Mouse (Mus musculus) limb, embryonic 14.5 days (tissue): ENCODE measurements around the gene Sapcd1. TPM values are rescaled to one million over a fixed set of nuclear protein-coding genes. Genes with fewer than 3 reads are reported as not detected.

Experiments used
- ATAC-seq: fragments of 200-750 bp; cut with Nextera tagmentation; 2 replicates; pipeline ENCODE4 v1.8.0; 2017; ENCODE audit warnings: low read depth, moderate number of reproducible peaks, moderate TSS enrichment; ENCODE audit not compliant: low FRiP score
- DNase-seq: peaks from one replicate; pipeline ENCODE4 v3.0.0-alpha.2; 2015; ENCODE audit warnings: low spot score
- H3K27ac ChIP-seq: fragments of 300-500 bp; sonication (generic); replicated peaks from 2 replicates; pipeline ENCODE4 v1.5.1; 2014; ENCODE audit warnings: low read depth, mild to moderate bottlenecking, low read length, moderate library complexity, mixed read lengths
- H3K27me3 ChIP-seq: fragments of 300-500 bp; sonication (generic); 2 replicates; pipeline ENCODE4 v1.6.1; 2014; ENCODE audit warnings: low read length, mixed read lengths; ENCODE audit not compliant: control insufficient read depth, insufficient read depth
- H3K36me3 ChIP-seq: fragments of 300-500 bp; sonication (generic); 2 replicates; pipeline ENCODE4 v1.6.1; 2014; ENCODE audit warnings: mild to moderate bottlenecking, low read length, moderate library complexity, mixed read lengths; ENCODE audit not compliant: control insufficient read depth, insufficient read depth
- H3K4me1 ChIP-seq: fragments of 300-500 bp; sonication (generic); 2 replicates; pipeline ENCODE4 v1.6.1; 2014; ENCODE audit warnings: antibody characterized with exemption, low read length, mixed read lengths; ENCODE audit not compliant: control insufficient read depth, insufficient read depth
- H3K4me2 ChIP-seq: fragments of 300-500 bp; sonication (generic); replicated peaks from 2 replicates; pipeline ENCODE4 v1.6.1; 2014; ENCODE audit warnings: low read depth, mild to moderate bottlenecking, low read length, moderate library complexity; ENCODE audit not compliant: severe bottlenecking
- H3K4me3 ChIP-seq: fragments of 300-500 bp; sonication (generic); replicated peaks from 2 replicates; pipeline ENCODE4 v1.5.1; 2014; ENCODE audit warnings: low read length
- H3K9ac ChIP-seq: fragments of 300-500 bp; sonication (generic); 2 replicates; pipeline ENCODE4 v1.6.1; 2014; ENCODE audit warnings: mild to moderate bottlenecking, low read depth, low read length, moderate library complexity; ENCODE audit not compliant: severe bottlenecking
- H3K9me3 ChIP-seq: fragments of 300-500 bp; sonication (generic); 2 replicates; pipeline ENCODE4 v1.6.1; 2016; ENCODE audit warnings: low read length; ENCODE audit not compliant: control insufficient read depth
- POLR2A ChIP-seq: fragments of 200-500 bp; IDR thresholded peaks from 2 replicates; pipeline ENCODE4 v1.8.0; 2012; ENCODE audit warnings: inconsistent platforms, mild to moderate bottlenecking, moderate library complexity, borderline replicate concordance; ENCODE audit not compliant: insufficient read depth, insufficient read length; ENCODE audit errors: extremely low read depth
- WGBS: fragments of 180-500 bp; shearing (Covaris S2); extraction: QIAGEN DNeasy Blood & Tissue Kit; methylation state at CpG from one replicate; pipeline ENCODE4 v1.1.7; 2014; 5-methylcytosine and 5-hydroxymethylcytosine counted together
- polyA plus RNA-seq, 2 experiments: library from polyadenylated mRNA; depleted of rRNA in 1 of 2; stranded (reverse) in 1 of 2; unstranded in 1 of 2; fragments of >200 nt; fragmentation: Nextera tagmentation in 1 of 2; extraction: Ambion mirVana in 1 of 2; gene quantifications; 2 replicates each; pipeline versions ENCODE4 v1.2.1 to v1.2.3; 2012 to 2014

Sapcd1 gene
- polyA plus RNA-seq, 2 experiments: 12.0 to 13.7 TPM

- 79% methylated on average over 5 of the region's 5 CpGs for WGBS
- H3K27ac ChIP-seq: peak overlapping the region; percentile 97
These were observed 21.2 kb upstream of the Sapcd1 start for GRCm38 (mm10) chr17:35048932-35049440.

GRCm38 (mm10) chr17:35048149-35048931 lies 20.5 kb upstream of the Sapcd1 start:
- Histone ChIP-seq H3K4me2 (0 out of 2 replicates have a peak overlapping the region, but pooled peaks have one; percentile 10), H3K27me3 (no peaks in the 10 kb centered on the region), H3K9me3 (no peaks in the 10 kb centered on the region), H3K36me3 (peaks cover 14% of the 10 kb centered on the region), H3K9ac (no peak overlapping the region; the same call in 1 of the 2 replicates), H3K27ac (peak overlapping the region; percentile 26), H3K4me3 (no peak overlapping the region), H3K4me1 (peaks cover 41% of the 10 kb centered on the region)
- TF ChIP-seq POLR2A: no peak
- ATAC-seq (no peak), DNase-seq (no peak)
- WGBS: 38% methylated on average over 11 of the region's 11 CpGs

More at GRCm38 (mm10) chr17:35048932-35049440, 21.2 kb upstream of the Sapcd1 start:
- Histone ChIP-seq H3K4me2 (peak overlapping the region; percentile 91), H3K36me3 (peaks cover 20% of the 10 kb centered on the region), H3K4me3 (peak overlapping the region; percentile 63), H3K9ac (no peak overlapping the region), H3K9me3 (no peaks in the 10 kb centered on the region), H3K4me1 (peaks cover 41% of the 10 kb centered on the region), H3K27me3 (no peaks in the 10 kb centered on the region)
- ATAC-seq: no peak
- no peak for DNase-seq
- no peak for TF ChIP-seq POLR2A

GRCm38 (mm10) chr17:35047688-35048087 lies 19.9 kb upstream of the Sapcd1 start:
- peak overlapping the region; percentile 26 for H3K27ac ChIP-seq
- DNase-seq: no peak
- H3K9ac ChIP-seq: no peak overlapping the region; the same call in 1 of the 2 replicates
- peaks cover 7% of the 10 kb centered on the region for H3K36me3 ChIP-seq
- no peak overlapping the region for H3K4me3 ChIP-seq
- H3K27me3 ChIP-seq: no peaks in the 10 kb centered on the region
- H3K9me3 ChIP-seq: no peaks in the 10 kb centered on the region
- no peak for TF ChIP-seq POLR2A
- peaks cover 40% of the 10 kb centered on the region for H3K4me1 ChIP-seq
- H3K4me2 ChIP-seq: 0 out of 2 replicates have a peak overlapping the region, but pooled peaks have one; percentile 10
- 49% methylated on average over 1 of the region's 1 CpGs for WGBS
- no peak for ATAC-seq

GRCm38 (mm10) chr17:35046681-35047455 lies 19.1 kb upstream of the Sapcd1 start, which contains the start of gene Msh5:
TSS of gene Msh5 (minus strand) at chr17:35046745.
- peaks cover 34% of the 10 kb centered on the region for H3K4me1 ChIP-seq
- peak; percentile 96 for ATAC-seq
- WGBS: 6% methylated on average over 33 of the region's 33 CpGs
- H3K9ac ChIP-seq: peak within 1 kb of the TSS; percentile 88
- H3K36me3 ChIP-seq: no peaks in the 10 kb centered on the region
- 0 out of 2 replicates have a peak, but pooled peaks have one; percentile 17 for TF ChIP-seq POLR2A
- H3K4me2 ChIP-seq: peak within 1 kb of the TSS; percentile 99
- no peaks in the 10 kb centered on the region for H3K9me3 ChIP-seq
- DNase-seq: peak; percentile 99
- H3K27me3 ChIP-seq: no peaks in the 10 kb centered on the region
- peak within 1 kb of the TSS; percentile 60 for H3K4me3 ChIP-seq
- peak within 1 kb of the TSS; percentile 83 for H3K27ac ChIP-seq
